Mouse (Mus musculus) myocyte (in vitro differentiated cells): Measurements from ENCODE around the gene Qrich2.

Experiments used
- MAX ChIP-seq: IDR thresholded peaks from one replicate; pipeline ENCODE4 v1.6.1; 2011; ENCODE audit warnings: low read depth, mild to moderate bottlenecking, control low read depth
- MYOG ChIP-seq, 3 experiments: IDR thresholded peaks; one replicate each; pipeline ENCODE4 v1.6.1; 2011; ENCODE audit warnings: control low read depth in 2 of 3, low read depth in 2 of 3, mild to moderate bottlenecking in 2 of 3; ENCODE audit not compliant: insufficient read length in 2 of 3, control insufficient read depth in 1 of 3, insufficient read depth in 1 of 3
- POLR2A ChIP-seq: IDR thresholded peaks from one replicate; pipeline ENCODE4 v1.6.1; 2011; ENCODE audit warnings: low read depth, mild to moderate bottlenecking, control low read depth, moderate library complexity; ENCODE audit not compliant: insufficient read length
- REST ChIP-seq: IDR thresholded peaks from one replicate; pipeline ENCODE4 v1.6.1; 2011; ENCODE audit warnings: mild to moderate bottlenecking, control low read depth, moderate library complexity; ENCODE audit not compliant: insufficient read depth, insufficient read length
- SRF ChIP-seq: IDR thresholded peaks from one replicate; pipeline ENCODE4 v1.6.1; 2011; ENCODE audit warnings: low read depth; ENCODE audit not compliant: control insufficient read depth, insufficient read length
- TCF12 ChIP-seq: IDR thresholded peaks from one replicate; pipeline ENCODE4 v1.6.1; 2011; ENCODE audit warnings: mild to moderate bottlenecking, control low read depth; ENCODE audit not compliant: poor library complexity, insufficient read depth, severe bottlenecking
- TCF3 ChIP-seq: IDR thresholded peaks from one replicate; pipeline ENCODE4 v1.6.1; 2011; ENCODE audit warnings: low read depth, control low read depth; ENCODE audit not compliant: insufficient read length
- USF1 ChIP-seq: IDR thresholded peaks from one replicate; pipeline ENCODE4 v1.6.1; 2011; ENCODE audit warnings: low read depth, mild to moderate bottlenecking, control low read depth, moderate library complexity

DNA sequence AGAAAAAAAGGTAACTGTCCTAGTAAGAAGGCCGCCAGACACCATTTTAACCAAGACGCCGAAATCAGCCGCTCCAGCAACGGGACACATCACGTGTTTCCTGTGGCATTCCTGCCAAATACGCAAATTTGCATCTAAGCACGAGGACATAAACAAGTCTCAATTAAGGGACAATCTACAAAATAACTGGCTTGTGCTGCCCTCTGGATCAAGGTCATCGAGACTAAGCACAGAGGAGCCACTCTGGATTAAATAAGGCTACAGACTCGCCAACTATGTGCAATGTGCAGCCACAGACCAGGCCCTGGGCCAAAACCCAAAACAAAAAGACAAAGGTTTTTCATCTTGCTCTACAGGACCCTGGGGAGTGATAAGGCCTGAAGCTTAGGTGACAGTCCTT is 10.0 kb upstream of the Qrich2 start:
- TF ChIP-seq REST (no peak), USF1 (no peak), POLR2A (no peak), MAX (no peak), MYOG (IDR thresholded peaks at IDR 0.05; ENCODE audit: control insufficient read depth in 1 of 3, insufficient read depth in 1 of 3, insufficient read length in 2 of 3, low read depth in 2 of 3) (no peak), TCF12 (no peak), TCF3 (no peak), SRF (no peak)
